Mouse (Mus musculus) large intestine, adult 2 months (tissue): ENCODE results near the gene Hmcn1. TPM values are rescaled to one million over a fixed set of nuclear protein-coding genes. Genes with fewer than 3 reads are reported as not detected.

Source experiments
- DNase-seq: peaks from one replicate; pipeline ENCODE4 v3.0.0-alpha.2; 2012; ENCODE audit warnings: low read depth, low spot score
- WGBS: fragments of 180-500 bp; shearing (Covaris S2); methylation state at CpG from one replicate; pipeline ENCODE4 v1.1.7; 2018; 5-methylcytosine and 5-hydroxymethylcytosine counted together
- polyA plus RNA-seq: library from polyadenylated mRNA; depleted of rRNA; stranded (reverse); fragments of >200 nt; gene quantifications from 2 replicates; pipeline ENCODE4 v1.2.3, GENCODE M21; 2012

Hmcn1 gene
- polyA plus RNA-seq, 1 experiment, result 2.5 TPM

GRCm38 (mm10) chr1:150743097-150743843, 250.0 kb downstream of the Hmcn1 start:
- DNase-seq, result no peak
- WGBS, result 75% methylated on average over 19 of the region's 19 CpGs

DNA sequence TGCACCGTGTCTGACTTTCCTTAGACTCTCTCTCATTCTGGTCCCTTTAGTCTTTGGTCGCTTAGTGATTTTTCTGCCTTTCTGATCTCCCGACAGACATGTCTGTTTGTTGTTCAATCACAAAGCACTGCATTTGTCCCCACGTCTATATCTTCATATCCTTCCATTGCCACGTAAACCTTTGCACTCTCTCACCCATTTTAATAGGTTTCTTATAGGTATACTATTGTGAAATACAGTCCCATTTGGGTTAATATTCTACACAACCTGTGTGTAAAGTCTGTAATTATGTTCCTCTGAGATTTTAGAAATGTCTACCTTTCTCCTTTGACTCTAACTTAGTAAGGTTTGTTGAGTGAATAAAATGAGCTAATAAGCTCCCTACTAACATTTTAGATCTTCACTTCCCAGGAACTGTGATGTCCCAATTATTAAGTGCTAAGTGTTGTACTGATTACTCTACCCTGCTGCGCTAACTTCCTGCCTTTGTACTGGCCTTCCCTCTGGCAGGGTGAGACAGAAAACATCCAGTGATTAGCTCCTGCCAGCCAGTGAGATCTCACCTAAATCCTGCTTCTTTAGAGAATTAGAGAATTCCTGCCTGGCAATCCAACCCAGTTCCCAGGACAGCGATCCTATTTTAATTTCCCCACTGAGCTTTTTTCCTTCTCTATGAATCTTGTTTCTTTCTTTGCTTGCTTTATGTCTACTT, 250.7 kb downstream of the Hmcn1 start:
- peak; percentile 39 for DNase-seq
- WGBS, result 35% methylated on average over 7 of the region's 7 CpGs

GRCm38 (mm10) chr1:150711438-150711837, 281.8 kb downstream of the Hmcn1 start:
- WGBS, result 67% methylated on average over 5 of the region's 5 CpGs
- DNase-seq, result no peak

DNA sequence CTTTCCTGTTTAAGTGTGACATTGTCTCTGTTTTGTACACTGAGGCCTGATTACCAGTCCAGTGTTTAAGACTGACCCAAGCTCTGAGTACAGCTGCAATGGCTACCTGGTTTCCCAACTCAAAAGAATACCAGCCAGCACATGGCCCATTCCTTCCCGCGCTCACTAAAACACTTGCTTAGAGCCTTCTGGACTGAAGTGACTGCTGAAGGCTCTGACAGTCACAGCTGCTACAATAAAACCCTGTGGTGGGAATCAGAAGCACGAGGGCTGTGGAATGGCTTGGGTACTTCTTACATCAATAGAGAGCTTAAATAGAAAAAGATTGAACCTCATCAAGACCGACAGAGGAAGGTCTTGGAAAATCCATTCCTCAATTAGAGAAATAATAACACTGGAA, 286.7 kb downstream of the Hmcn1 start:
- 84% methylated on average over 4 of the region's 4 CpGs for WGBS
- no peak for DNase-seq

GRCm38 (mm10) chr1:150697749-150698148, 295.5 kb downstream of the Hmcn1 start:
- DNase-seq, result no peak
- WGBS, result 84% methylated on average over 3 of the region's 3 CpGs

DNA sequence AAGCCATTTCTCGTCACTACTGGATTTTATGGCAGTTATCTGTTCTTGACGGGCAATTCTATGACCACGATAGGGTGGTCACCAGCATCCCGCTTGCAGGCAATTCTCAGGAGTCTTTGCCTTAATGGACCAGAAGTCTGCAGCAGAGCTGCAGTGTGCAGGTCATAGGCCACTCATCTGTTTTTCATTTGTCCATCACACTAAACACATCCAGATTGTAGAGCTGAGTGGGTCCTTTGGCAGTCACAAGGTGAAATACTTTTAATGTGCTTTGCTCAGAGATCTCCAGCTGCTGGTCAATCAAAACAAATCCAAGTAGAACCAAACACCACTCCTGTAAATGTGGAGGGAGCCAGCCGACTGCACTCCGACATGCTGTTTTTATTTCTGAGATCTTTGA, 311.2 kb downstream of the Hmcn1 start:
- no peak for DNase-seq
- 86% methylated on average over 6 of the region's 6 CpGs for WGBS

GRCm38 (mm10) chr1:150681433-150681832, 311.8 kb downstream of the Hmcn1 start:
- no peak for DNase-seq
- WGBS, result 91% methylated on average over 3 of the region's 3 CpGs

DNA sequence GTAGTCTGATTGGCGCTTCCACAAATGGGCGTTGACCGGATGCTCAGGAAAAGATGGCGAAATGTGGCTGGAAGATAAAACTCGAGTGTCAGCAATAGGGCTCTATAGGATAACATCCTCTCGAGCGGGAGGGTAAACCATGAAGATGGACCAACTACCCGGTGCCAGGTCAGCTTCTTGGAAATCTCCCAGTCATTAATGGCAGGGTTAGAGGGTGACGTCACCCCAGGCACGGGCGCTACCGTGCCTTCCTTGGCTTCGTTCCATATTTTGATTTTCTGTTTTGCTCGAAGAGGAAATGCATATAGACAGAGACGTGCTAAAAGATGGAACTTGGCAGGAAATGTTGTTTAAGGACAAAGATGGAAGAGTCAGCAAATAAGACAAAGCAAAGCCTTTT, 312.2 kb downstream of the Hmcn1 start:
- WGBS, result 66% methylated on average over 15 of the region's 15 CpGs
- DNase-seq, result no peak

- no peak for DNase-seq
- 72% methylated on average over 4 of the region's 4 CpGs for WGBS
These were observed 312.9 kb downstream of the Hmcn1 start for GRCm38 (mm10) chr1:150680345-150680744.

- no peak for DNase-seq
- WGBS, result 88% methylated on average over 1 of the region's 1 CpGs
These were observed 347.9 kb downstream of the Hmcn1 start for GRCm38 (mm10) chr1:150645314-150645713.

DNA sequence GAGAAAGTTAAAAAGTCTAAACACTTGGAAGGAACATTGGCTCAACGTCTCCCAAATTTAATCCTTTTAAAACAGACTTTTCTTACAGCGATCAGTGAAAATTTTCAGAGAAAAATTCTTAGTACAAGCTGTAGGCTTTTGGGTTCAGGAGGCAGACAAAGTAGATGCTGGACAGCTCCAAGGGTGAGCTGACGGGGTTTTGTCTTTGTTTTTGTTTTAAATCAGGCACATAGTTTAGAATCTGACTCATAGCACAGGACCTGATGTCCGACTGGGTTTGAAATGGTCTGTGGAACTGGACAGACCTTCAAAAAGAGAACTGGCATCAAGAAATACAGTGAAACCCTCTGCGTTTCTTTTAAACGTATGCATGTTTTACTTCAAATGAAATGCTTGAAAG, 353.7 kb downstream of the Hmcn1 start:
- DNase-seq, result no peak
- WGBS, result 47% methylated on average over 6 of the region's 6 CpGs

DNA sequence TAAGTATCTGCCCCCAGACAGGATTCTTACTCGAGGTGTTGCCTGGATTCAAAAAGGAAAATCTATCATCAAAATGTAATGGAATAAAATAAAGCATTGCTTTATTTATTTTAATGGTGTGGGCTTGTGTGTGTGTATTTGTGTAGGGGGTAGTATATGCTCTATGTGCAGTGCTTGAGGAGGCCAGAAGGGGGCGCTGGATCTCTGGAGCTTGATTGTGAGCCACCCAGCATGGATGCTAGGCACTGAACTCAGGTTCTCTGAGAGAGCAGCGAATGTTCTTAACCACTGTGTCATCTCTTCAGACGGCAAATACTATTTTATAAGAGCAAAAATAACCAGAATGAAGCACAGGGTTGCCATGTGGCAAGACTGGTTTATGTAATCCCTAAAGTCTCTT, 360.7 kb downstream of the Hmcn1 start:
- WGBS, result 77% methylated on average over 4 of the region's 4 CpGs
- no peak for DNase-seq

DNA sequence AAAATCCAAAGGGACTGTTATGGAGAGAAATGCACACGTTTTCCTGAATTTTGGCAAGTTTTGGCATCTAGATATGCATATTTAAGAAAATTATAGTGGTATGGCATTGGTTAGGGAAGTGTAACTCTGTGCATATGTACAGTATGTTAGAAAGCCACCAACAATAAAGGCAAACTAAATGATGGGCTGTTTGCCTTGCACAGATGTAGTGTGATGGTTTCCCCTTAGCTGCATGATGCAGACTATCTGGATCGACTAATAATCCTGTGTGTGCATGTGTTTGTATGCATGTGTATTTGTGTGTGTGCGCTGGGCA, 361.4 kb downstream of the Hmcn1 start:
- DNase-seq, result no peak
- 92% methylated on average over 3 of the region's 3 CpGs for WGBS

GRCm38 (mm10) chr1:150631035-150631855, 362.0 kb downstream of the Hmcn1 start:
- WGBS, result 86% methylated on average over 17 of the region's 17 CpGs
- no peak for DNase-seq

GRCm38 (mm10) chr1:150623226-150623625, 370.0 kb downstream of the Hmcn1 start:
- 91% methylated on average over 2 of the region's 2 CpGs for WGBS
- DNase-seq, result no peak

GRCm38 (mm10) chr1:150610539-150610938, 382.7 kb downstream of the Hmcn1 start:
- DNase-seq, result no peak
- WGBS, result 89% methylated on average over 9 of the region's 9 CpGs

- no peak for DNase-seq
- 78% methylated on average over 4 of the region's 4 CpGs for WGBS
These were observed 387.1 kb downstream of the Hmcn1 start for GRCm38 (mm10) chr1:150606173-150606572.

DNA sequence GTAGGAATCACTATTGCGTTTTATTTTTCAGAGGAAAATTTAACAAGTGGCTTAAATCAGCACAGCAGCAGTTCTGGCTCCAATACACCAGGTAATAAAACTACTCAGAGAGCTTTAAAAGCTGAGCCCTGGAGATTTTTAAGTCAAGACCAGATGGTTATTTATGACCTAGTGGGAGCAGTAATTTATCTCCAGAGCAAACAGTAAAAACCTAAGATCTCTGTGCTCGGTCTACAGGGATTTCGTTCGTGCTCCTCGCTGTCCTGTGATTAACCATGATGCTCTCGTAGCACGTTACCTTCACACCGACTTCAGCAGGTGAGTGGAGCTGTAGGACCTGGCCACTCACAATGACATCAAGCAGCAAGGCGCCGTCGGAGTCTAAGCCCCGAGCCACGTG, 399.6 kb downstream of the Hmcn1 start:
- no peak for DNase-seq
- 42% methylated on average over 13 of the region's 13 CpGs for WGBS

- DNase-seq, result peak; percentile 21
These were observed 402.0 kb downstream of the Hmcn1 start for GRCm38 (mm10) chr1:150591253-150591652.

GRCm38 (mm10) chr1:150587410-150587809, 405.8 kb downstream of the Hmcn1 start:
- no peak for DNase-seq

More at GRCm38 (mm10) chr1:150591253-150591652, 402.0 kb downstream of the Hmcn1 start:
- 25% methylated on average over 2 of the region's 2 CpGs for WGBS

GRCm38 (mm10) chr1:150584477-150584876, 408.8 kb downstream of the Hmcn1 start:
- no peak for DNase-seq
- 31% methylated on average over 2 of the region's 2 CpGs for WGBS
